Mouse (Mus musculus): ENCODE results near the gene Grn. TPM values are rescaled to one million over a fixed set of nuclear protein-coding genes. Genes with fewer than 3 reads are reported as not detected.

The Grn gene
- total RNA-seq, 2 experiments from 2014 or later: 156 to 181 TPM

- DNase-seq (ENCODE audit: low spot score in 2 of 2): peak in 1 of 2 experiments; percentile 60
These were observed 11.2 kb upstream of the Grn start for GRCm38 (mm10) chr11:102418887-102419286.

- DNase-seq (ENCODE audit: low spot score in 2 of 2): no peak
These were observed 8.6 kb upstream of the Grn start for GRCm38 (mm10) chr11:102421559-102421958.

GRCm38 (mm10) chr11:102424666-102425065 lies 5.4 kb upstream of the Grn start:
- no peak for DNase-seq (ENCODE audit: low spot score in 2 of 2)

- no peak for DNase-seq (ENCODE audit: low spot score in 2 of 2)
These were observed 4.4 kb upstream of the Grn start for GRCm38 (mm10) chr11:102425555-102426316.

GRCm38 (mm10) chr11:102428981-102429540 lies 1.1 kb upstream of the Grn start:
- no peak for DNase-seq (ENCODE audit: low spot score in 2 of 2)

- no peak for DNase-seq (ENCODE audit: low spot score in 2 of 2)
These were observed 564 bp upstream of the Grn start for GRCm38 (mm10) chr11:102429551-102429950.

- peak; percentile 76 to 77 for DNase-seq (ENCODE audit: low spot score in 2 of 2)
These were observed 1.0 kb downstream of the Grn start for GRCm38 (mm10) chr11:102431018-102431645.

GRCm38 (mm10) chr11:102431728-102432114 lies 1.6 kb downstream of the Grn start:
- DNase-seq (ENCODE audit: low spot score in 2 of 2): no peak

GRCm38 (mm10) chr11:102432115-102432843 lies 2.2 kb downstream of the Grn start:
- no peak for DNase-seq (ENCODE audit: low spot score in 2 of 2)

GRCm38 (mm10) chr11:102432896-102433295 lies 2.8 kb downstream of the Grn start:
- DNase-seq (ENCODE audit: low spot score in 2 of 2): peak; percentile 62 to 67

GRCm38 (mm10) chr11:102433866-102434265 lies 3.8 kb downstream of the Grn start:
- DNase-seq (ENCODE audit: low spot score in 2 of 2): no peak

- peak; percentile 87 to 88 for DNase-seq (ENCODE audit: low spot score in 2 of 2)
These were observed 4.3 kb downstream of the Grn start for GRCm38 (mm10) chr11:102434406-102434805.

GRCm38 (mm10) chr11:102434816-102435705 lies 4.9 kb downstream of the Grn start:
- no peak for DNase-seq (ENCODE audit: low spot score in 2 of 2)

GRCm38 (mm10) chr11:102435754-102436470 lies 5.8 kb downstream of the Grn start:
- DNase-seq (ENCODE audit: low spot score in 2 of 2): no peak

- no peak for DNase-seq (ENCODE audit: low spot score in 2 of 2)
These were observed 6.3 kb downstream of the Grn start for GRCm38 (mm10) chr11:102436471-102436790.

GRCm38 (mm10) chr11:102437120-102438061 lies 7.3 kb downstream of the Grn start:
- peak; percentile 72 to 75 for DNase-seq (ENCODE audit: low spot score in 2 of 2)

- peak; percentile 87 to 90 for DNase-seq (ENCODE audit: low spot score in 2 of 2)
These were observed 8.3 kb downstream of the Grn start for GRCm38 (mm10) chr11:102438212-102439092.

Measured in adrenal gland, adult 18-20 months (tissue).